Mouse (Mus musculus) liver (tissue): ENCODE measurements around the gene Ankrd13a.

Experiments
- DNase-seq: peaks from one replicate; pipeline ENCODE4 v3.0.0-alpha.2; 2020; ENCODE audit warnings: mixed read lengths

Ankrd13a gene

DNA sequence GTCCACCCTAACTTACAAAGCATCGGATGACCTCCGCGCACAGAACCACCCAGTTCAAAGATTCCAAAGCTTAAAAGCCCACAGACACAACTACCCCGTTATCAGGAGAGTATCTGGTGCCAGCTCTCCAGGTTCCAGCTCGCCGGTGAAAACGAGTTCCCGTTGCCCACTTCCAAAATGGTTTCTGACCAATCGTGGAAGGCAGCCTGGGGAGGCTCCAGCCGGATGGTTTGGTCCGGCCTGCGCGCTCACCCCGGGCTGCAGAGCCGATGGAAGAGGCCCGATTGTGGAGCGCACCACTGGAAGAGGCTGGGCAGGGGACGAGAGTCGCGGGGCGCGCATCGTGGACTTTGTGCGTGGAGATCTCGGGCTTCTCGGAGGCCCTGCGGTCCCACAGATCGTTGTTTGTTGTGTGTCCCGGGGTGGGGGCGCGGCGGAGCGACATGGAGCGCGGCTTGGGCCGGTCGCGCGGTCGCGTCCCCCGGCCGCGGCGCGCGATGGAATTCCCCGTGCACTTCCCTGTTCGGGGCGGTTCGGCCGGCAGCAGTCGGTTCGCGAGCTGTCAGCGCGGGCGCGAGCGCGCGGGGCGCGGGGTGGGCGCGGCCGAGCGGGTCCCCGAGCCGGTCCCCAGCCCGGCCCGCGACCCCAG, at the start of gene Ankrd13a:
Gene Ankrd13a (plus strand): TSS at position 275 of the 649 bp plus-strand sequence.
- peak; percentile 94 for DNase-seq

- DNase-seq, result no peak
Measured at GRCm38 (mm10) chr5:114728160-114728559, 46.3 kb upstream of the Ankrd13a start.

GRCm38 (mm10) chr5:114730129-114730528, 44.3 kb upstream of the Ankrd13a start:
- no peak for DNase-seq

DNA sequence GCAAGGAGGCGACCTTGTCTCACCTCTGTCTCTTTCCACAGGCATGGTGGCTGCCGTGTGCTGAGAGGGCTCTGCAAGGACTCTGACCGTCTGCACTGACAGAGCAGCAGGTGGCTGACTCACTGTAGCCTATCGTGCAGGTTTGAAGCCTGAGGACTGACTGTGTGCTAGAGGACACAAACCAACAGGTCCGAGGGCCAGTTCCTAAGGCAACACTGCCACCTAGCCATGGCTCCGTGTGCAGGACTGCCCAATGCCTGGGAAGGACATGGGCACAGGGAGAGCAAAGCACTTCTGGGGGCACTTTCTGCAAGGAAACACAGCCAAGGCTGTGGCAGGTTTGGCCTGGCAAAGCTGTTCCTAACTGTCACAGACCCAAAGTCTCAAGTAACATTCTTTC, 43.0 kb upstream of the Ankrd13a start:
- DNase-seq, result no peak

DNA sequence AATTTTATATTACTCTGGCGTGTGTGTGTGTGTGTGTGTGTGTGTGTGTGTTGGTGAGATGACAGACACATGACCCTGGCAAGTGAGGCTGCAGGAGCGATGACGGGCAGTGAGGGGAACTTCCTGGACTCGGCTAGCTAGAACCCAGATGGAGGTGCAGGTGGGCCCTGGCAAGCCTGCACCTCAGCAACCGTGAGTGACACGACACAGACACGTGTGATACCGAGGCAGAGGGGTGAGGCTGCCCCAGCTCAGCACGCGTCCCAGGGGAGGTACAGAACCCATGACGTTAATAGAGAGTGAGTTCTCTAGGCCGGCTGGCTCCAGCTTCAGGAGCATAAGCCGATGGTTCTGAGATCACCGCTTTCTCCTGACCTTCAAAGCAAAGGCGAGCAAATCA, 42.5 kb upstream of the Ankrd13a start:
- DNase-seq, result no peak

DNA sequence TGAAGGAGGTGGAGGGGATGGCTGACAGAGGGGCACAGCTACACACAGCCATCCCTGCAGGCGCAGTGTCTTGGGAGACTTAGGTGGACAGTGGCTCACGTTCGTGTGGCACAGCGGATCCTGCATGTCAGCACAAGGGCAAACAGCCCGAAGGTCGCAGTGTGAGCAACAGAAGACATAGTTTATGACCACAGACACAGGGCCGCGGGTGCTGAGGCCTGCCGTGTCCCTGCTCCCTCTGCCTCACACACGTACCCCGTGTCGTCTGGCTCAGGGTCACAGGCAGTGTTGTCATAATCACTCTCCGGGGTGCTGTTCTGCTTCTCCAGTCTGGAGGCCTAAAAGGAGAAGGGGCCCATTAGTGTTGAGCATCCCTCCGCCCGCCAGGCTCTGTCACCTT, 40.9 kb upstream of the Ankrd13a start:
- no peak for DNase-seq

- DNase-seq, result no peak
Measured at GRCm38 (mm10) chr5:114737090-114737887, 37.2 kb upstream of the Ankrd13a start.

GRCm38 (mm10) chr5:114738707-114739241, 35.7 kb upstream of the Ankrd13a start:
- no peak for DNase-seq

GRCm38 (mm10) chr5:114740595-114740994, 33.9 kb upstream of the Ankrd13a start:
- DNase-seq, result no peak

DNA sequence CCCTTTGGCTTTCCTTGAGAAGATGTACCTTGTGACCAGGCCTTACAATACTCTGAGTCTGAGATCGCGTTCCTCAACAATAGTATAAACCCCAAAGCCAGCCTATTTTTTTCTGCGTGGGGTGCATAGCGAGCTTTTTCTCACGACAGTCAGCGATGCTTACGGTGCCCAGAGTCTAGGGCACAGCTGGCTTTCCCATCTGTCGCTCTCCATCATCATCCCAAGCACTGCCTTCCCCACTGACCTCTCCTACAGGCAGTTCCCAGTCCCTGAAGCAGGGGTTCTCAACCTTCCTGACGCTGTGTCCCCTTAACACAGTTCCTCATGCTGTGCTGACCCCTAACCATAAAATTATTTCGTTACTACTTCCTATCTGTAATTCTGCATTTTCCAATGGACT, 31.9 kb upstream of the Ankrd13a start:
- no peak for DNase-seq

DNA sequence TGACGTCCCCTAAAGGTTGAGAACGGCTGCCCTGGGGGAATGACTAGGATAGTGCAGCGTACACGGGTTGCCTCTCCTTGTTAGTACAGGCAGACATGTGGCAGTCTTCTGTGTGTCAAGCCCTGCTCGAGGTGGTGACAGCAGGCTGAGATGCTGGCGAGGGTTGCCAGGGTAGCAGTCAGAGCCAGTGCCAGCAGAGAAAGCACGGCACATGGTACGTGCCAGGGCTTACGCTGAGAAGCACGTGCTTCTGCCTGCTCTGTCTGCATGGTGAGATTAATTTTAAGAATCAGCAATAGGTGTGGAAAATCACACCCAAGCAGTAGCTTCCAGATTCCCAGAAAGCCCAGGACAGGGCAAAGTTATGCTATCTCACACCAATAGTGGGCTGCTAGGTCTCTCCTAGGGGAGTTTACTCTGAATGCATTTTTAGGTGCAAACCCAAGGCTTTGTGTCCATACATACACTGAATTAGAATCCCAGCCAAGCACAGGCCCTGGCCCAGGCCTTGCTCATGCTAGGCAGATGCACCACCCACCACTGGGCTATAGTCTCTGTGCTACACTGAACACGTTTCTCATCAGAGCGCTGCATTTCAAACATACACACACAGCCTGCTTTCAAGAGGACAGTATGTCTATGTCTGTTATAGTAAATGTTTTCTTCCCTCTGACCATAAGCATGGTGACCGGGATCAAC, 31.3 kb upstream of the Ankrd13a start:
- DNase-seq, result no peak

- no peak for DNase-seq
Measured at GRCm38 (mm10) chr5:114743697-114744090, 30.8 kb upstream of the Ankrd13a start.

- no peak for DNase-seq
Measured at GRCm38 (mm10) chr5:114745581-114745980, 28.9 kb upstream of the Ankrd13a start.

DNA sequence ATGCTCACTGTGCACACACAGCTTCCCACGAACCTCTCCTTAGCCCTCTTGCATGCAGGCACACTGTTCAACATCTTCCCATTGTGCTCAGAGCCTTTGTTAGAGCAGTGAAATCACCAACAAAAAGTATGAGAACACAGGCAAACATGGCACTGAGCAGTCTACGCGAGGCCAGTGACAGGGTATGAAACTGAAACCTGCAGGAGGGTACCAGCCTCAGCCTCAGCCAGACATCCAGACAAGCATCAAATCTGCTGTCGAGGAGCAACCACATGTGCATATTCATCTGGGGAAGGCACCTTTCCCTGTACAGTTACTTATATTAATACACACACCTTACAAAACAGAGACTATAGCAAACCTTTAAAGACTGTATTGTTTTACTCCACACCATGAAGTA, 27.6 kb upstream of the Ankrd13a start:
- no peak for DNase-seq

DNA sequence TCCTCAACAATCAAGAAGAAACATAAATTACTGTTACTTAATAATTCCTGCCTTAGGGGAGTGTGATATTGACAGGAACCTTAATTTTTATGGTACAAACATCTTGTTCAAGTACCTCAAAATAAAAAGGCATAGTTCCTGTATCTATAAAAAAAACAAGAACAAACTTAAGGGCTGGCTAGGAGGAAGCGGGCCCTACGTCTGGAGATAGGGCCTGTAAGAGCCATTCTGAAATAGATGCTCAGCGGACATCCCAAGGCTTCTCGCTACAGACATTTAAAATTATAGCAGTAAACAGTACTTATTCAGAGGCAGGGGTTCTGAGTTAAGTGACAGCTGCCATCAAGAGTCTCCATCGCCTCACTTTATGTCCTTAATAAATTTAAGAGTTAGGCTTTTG, 27.0 kb upstream of the Ankrd13a start:
- no peak for DNase-seq

GRCm38 (mm10) chr5:114750325-114750724, 24.2 kb upstream of the Ankrd13a start:
- no peak for DNase-seq

- DNase-seq, result no peak
Measured at GRCm38 (mm10) chr5:114752397-114752796, 22.1 kb upstream of the Ankrd13a start.

GRCm38 (mm10) chr5:114753384-114753783, 21.1 kb upstream of the Ankrd13a start:
- DNase-seq, result no peak

GRCm38 (mm10) chr5:114759536-114760090, 14.9 kb upstream of the Ankrd13a start:
- DNase-seq, result no peak

DNA sequence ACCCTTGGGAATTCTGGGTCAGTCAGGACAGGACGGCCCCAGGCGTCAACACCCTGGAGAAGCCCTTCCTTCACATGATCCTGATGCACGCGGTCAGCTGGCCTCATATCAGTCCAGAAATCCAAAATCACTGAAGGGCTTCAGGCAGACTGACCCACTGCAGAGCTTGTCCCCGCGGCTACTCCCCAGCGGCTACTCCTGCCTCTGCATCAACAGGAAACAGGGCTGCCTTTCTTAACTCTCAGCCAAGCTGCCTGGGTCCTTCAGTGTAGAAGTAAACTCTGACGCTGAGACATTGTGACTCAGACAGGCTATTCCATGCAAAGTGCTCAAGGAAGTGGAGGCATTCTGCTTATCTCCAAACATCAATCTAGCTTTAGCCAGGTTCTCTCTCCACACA, 12.5 kb upstream of the Ankrd13a start:
- no peak for DNase-seq

DNA sequence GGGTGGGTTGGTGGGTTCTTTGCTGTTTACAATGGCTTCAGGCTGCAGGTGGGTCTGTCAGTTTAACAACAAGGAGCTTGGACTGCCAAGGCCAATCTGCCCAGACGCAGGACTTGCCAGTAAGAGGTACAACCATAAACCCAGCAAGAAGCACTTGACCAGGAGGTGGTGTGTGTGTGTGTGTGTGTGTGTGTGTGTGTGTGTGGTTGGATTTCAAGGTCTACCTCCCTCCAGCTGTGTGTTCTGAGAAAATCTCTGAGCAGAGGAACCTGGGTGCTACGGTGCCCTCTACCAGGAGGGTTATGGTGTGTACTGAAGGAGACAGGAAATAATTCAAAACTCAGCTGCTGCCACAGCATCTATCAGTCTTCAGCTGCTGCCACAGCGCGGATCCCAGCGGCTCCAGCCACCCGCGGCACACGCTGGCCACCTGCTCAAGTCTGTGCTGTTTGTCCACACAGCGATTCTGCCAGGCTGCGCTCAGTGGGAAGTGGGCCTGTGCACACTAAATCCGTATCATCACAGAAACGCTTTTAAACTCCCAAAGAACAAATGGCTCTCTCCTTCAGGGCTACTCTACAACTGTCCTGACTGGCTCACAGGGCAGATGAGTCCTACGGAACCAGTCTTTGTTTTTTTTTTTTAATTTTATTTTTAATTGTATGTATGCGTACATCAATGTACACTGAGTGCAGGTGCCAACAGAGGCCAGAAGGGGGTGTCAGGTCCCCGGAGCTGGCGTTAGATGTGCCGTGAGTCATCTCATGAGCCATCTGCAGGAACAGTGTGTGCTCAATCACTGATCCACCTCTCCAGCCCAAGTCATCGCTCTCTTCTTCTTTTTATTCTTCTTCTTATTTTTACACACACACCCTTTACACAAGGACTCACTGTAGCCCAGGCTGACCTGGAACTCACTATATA, 9.4 kb upstream of the Ankrd13a start:
- no peak for DNase-seq

GRCm38 (mm10) chr5:114766686-114767085, 7.8 kb upstream of the Ankrd13a start:
- DNase-seq, result no peak
